Mouse (Mus musculus): ENCODE data around the gene Mcoln2. TPM values are rescaled to one million over a fixed set of nuclear protein-coding genes. Genes with fewer than 3 reads are reported as not detected.

The Mcoln2 gene
- polyA plus RNA-seq, 1 experiment from 2014 or later = 2.5 TPM

GRCm38 (mm10) chr3:146192507-146192906 lies 42.9 kb downstream of the Mcoln2 start:
- no peak overlapping the region for H3K4me3 ChIP-seq (replicated peaks; ENCODE audit: low read length)
- no peak overlapping the region for H3K9ac ChIP-seq (ENCODE audit: low read length)
- no peak for ATAC-seq (ENCODE audit: insufficient read depth, low FRiP score)
- no peak overlapping the region for H3K27ac ChIP-seq (ENCODE audit: low read length)
- H3K4me2 ChIP-seq (ENCODE audit: low read depth, low read length) = no peak overlapping the region
- H3K4me1 ChIP-seq (ENCODE audit: control insufficient read depth, insufficient read depth, low read length) = no peaks in the 10 kb centered on the region
- WGBS = 85% methylated on average over 1 of the region's 1 CpGs
- no peaks in the 10 kb centered on the region for H3K27me3 ChIP-seq (ENCODE audit: control insufficient read depth, insufficient read depth, low read length)
- H3K36me3 ChIP-seq (ENCODE audit: control insufficient read depth, insufficient read depth, low read length) = no peaks in the 10 kb centered on the region
- no peaks in the 10 kb centered on the region for H3K9me3 ChIP-seq (replicated peaks; ENCODE audit: control insufficient read depth, low read length)

GRCm38 (mm10) chr3:146195153-146195552 lies 45.5 kb downstream of the Mcoln2 start:
- Histone ChIP-seq H3K9ac (ENCODE audit: low read length) (no peak overlapping the region), H3K27ac (ENCODE audit: low read length) (no peak overlapping the region), H3K36me3 (ENCODE audit: control insufficient read depth, insufficient read depth, low read length) (no peaks in the 10 kb centered on the region), H3K4me2 (ENCODE audit: low read depth, low read length) (no peak overlapping the region), H3K9me3 (replicated peaks; ENCODE audit: control insufficient read depth, low read length) (no peaks in the 10 kb centered on the region), H3K4me3 (replicated peaks; ENCODE audit: low read length) (no peak overlapping the region), H3K4me1 (ENCODE audit: control insufficient read depth, insufficient read depth, low read length) (no peaks in the 10 kb centered on the region), H3K27me3 (ENCODE audit: control insufficient read depth, insufficient read depth, low read length) (no peaks in the 10 kb centered on the region)
- ATAC-seq (ENCODE audit: insufficient read depth, low FRiP score) = no peak
- WGBS = 79% methylated on average over 5 of the region's 5 CpGs

GRCm38 (mm10) chr3:146196301-146196700 lies 46.7 kb downstream of the Mcoln2 start:
- WGBS = 49% methylated on average over 6 of the region's 6 CpGs
- Histone ChIP-seq H3K27ac (ENCODE audit: low read length) (no peak overlapping the region), H3K36me3 (ENCODE audit: control insufficient read depth, insufficient read depth, low read length) (no peaks in the 10 kb centered on the region), H3K27me3 (ENCODE audit: control insufficient read depth, insufficient read depth, low read length) (no peaks in the 10 kb centered on the region), H3K9ac (ENCODE audit: low read length) (no peak overlapping the region), H3K4me1 (ENCODE audit: control insufficient read depth, insufficient read depth, low read length) (no peaks in the 10 kb centered on the region), H3K4me2 (ENCODE audit: low read depth, low read length) (no peak overlapping the region), H3K4me3 (replicated peaks; ENCODE audit: low read length) (no peak overlapping the region), H3K9me3 (replicated peaks; ENCODE audit: control insufficient read depth, low read length) (no peaks in the 10 kb centered on the region)
- no peak for ATAC-seq (ENCODE audit: insufficient read depth, low FRiP score)

GRCm38 (mm10) chr3:146196780-146197743 lies 47.4 kb downstream of the Mcoln2 start:
- Histone ChIP-seq H3K36me3 (ENCODE audit: control insufficient read depth, insufficient read depth, low read length) (no peaks in the 10 kb centered on the region), H3K9me3 (replicated peaks; ENCODE audit: control insufficient read depth, low read length) (no peaks in the 10 kb centered on the region), H3K4me3 (replicated peaks; ENCODE audit: low read length) (no peak overlapping the region), H3K9ac (ENCODE audit: low read length) (no peak overlapping the region), H3K4me1 (ENCODE audit: control insufficient read depth, insufficient read depth, low read length) (no peaks in the 10 kb centered on the region), H3K4me2 (ENCODE audit: low read depth, low read length) (no peak overlapping the region), H3K27me3 (ENCODE audit: control insufficient read depth, insufficient read depth, low read length) (no peaks in the 10 kb centered on the region), H3K27ac (ENCODE audit: low read length) (no peak overlapping the region)
- no peak for ATAC-seq (ENCODE audit: insufficient read depth, low FRiP score)
- 68% methylated on average over 17 of the region's 17 CpGs for WGBS

- no peak overlapping the region for H3K27ac ChIP-seq (ENCODE audit: low read length)
Measured at GRCm38 (mm10) chr3:146197785-146198184, 48.2 kb downstream of the Mcoln2 start.

GRCm38 (mm10) chr3:146198803-146199481 lies 49.3 kb downstream of the Mcoln2 start:
- Histone ChIP-seq H3K36me3 (ENCODE audit: control insufficient read depth, insufficient read depth, low read length) (no peaks in the 10 kb centered on the region), H3K4me1 (ENCODE audit: control insufficient read depth, insufficient read depth, low read length) (no peaks in the 10 kb centered on the region), H3K4me3 (replicated peaks; ENCODE audit: low read length) (no peak overlapping the region), H3K4me2 (ENCODE audit: low read depth, low read length) (no peak overlapping the region), H3K27me3 (ENCODE audit: control insufficient read depth, insufficient read depth, low read length) (no peaks in the 10 kb centered on the region), H3K27ac (ENCODE audit: low read length) (no peak overlapping the region), H3K9me3 (replicated peaks; ENCODE audit: control insufficient read depth, low read length) (no peaks in the 10 kb centered on the region), H3K9ac (ENCODE audit: low read length) (no peak overlapping the region)
- no peak for ATAC-seq (ENCODE audit: insufficient read depth, low FRiP score)
- 54% methylated on average over 11 of the region's 11 CpGs for WGBS

More at GRCm38 (mm10) chr3:146197785-146198184, 48.2 kb downstream of the Mcoln2 start:
- 81% methylated on average over 12 of the region's 12 CpGs for WGBS
- Histone ChIP-seq H3K9ac (ENCODE audit: low read length) (no peak overlapping the region), H3K36me3 (ENCODE audit: control insufficient read depth, insufficient read depth, low read length) (no peaks in the 10 kb centered on the region), H3K4me2 (ENCODE audit: low read depth, low read length) (no peak overlapping the region), H3K4me3 (replicated peaks; ENCODE audit: low read length) (no peak overlapping the region), H3K27me3 (ENCODE audit: control insufficient read depth, insufficient read depth, low read length) (no peaks in the 10 kb centered on the region), H3K9me3 (replicated peaks; ENCODE audit: control insufficient read depth, low read length) (no peaks in the 10 kb centered on the region), H3K4me1 (ENCODE audit: control insufficient read depth, insufficient read depth, low read length) (no peaks in the 10 kb centered on the region)
- no peak for ATAC-seq (ENCODE audit: insufficient read depth, low FRiP score)

- H3K4me2 ChIP-seq (ENCODE audit: low read depth, low read length) = no peak overlapping the region
- H3K27me3 ChIP-seq (ENCODE audit: control insufficient read depth, insufficient read depth, low read length) = no peaks in the 10 kb centered on the region
- no peaks in the 10 kb centered on the region for H3K36me3 ChIP-seq (ENCODE audit: control insufficient read depth, insufficient read depth, low read length)
- no peak overlapping the region for H3K27ac ChIP-seq (ENCODE audit: low read length)
- no peaks in the 10 kb centered on the region for H3K4me1 ChIP-seq (ENCODE audit: control insufficient read depth, insufficient read depth, low read length)
- no peaks in the 10 kb centered on the region for H3K9me3 ChIP-seq (replicated peaks; ENCODE audit: control insufficient read depth, low read length)
- no peak overlapping the region for H3K4me3 ChIP-seq (replicated peaks; ENCODE audit: low read length)
- ATAC-seq (ENCODE audit: insufficient read depth, low FRiP score) = no peak
- no peak overlapping the region for H3K9ac ChIP-seq (ENCODE audit: low read length)
- 58% methylated on average over 3 of the region's 3 CpGs for WGBS
Measured at GRCm38 (mm10) chr3:146199486-146199885, 49.9 kb downstream of the Mcoln2 start.

GRCm38 (mm10) chr3:146204375-146204774 lies 54.7 kb downstream of the Mcoln2 start:
- WGBS = 26% methylated on average over 2 of the region's 2 CpGs
- H3K9ac ChIP-seq (ENCODE audit: low read length) = no peak overlapping the region

GRCm38 (mm10) chr3:146205305-146205704 lies 55.7 kb downstream of the Mcoln2 start:
- Histone ChIP-seq H3K9me3 (replicated peaks; ENCODE audit: control insufficient read depth, low read length) (no peaks in the 10 kb centered on the region), H3K4me3 (replicated peaks; ENCODE audit: low read length) (no peak overlapping the region), H3K36me3 (ENCODE audit: control insufficient read depth, insufficient read depth, low read length) (no peaks in the 10 kb centered on the region), H3K27me3 (ENCODE audit: control insufficient read depth, insufficient read depth, low read length) (no peaks in the 10 kb centered on the region), H3K27ac (ENCODE audit: low read length) (no peak overlapping the region), H3K4me2 (ENCODE audit: low read depth, low read length) (no peak overlapping the region), H3K4me1 (ENCODE audit: control insufficient read depth, insufficient read depth, low read length) (no peaks in the 10 kb centered on the region), H3K9ac (ENCODE audit: low read length) (no peak overlapping the region)
- 35% methylated on average over 11 of the region's 11 CpGs for WGBS
- ATAC-seq (ENCODE audit: insufficient read depth, low FRiP score) = no peak

More at GRCm38 (mm10) chr3:146204375-146204774, 54.7 kb downstream of the Mcoln2 start:
- ATAC-seq (ENCODE audit: insufficient read depth, low FRiP score) = no peak
- Histone ChIP-seq H3K4me3 (replicated peaks; ENCODE audit: low read length) (no peak overlapping the region), H3K4me1 (ENCODE audit: control insufficient read depth, insufficient read depth, low read length) (no peaks in the 10 kb centered on the region), H3K4me2 (ENCODE audit: low read depth, low read length) (no peak overlapping the region), H3K27me3 (ENCODE audit: control insufficient read depth, insufficient read depth, low read length) (no peaks in the 10 kb centered on the region), H3K9me3 (replicated peaks; ENCODE audit: control insufficient read depth, low read length) (no peaks in the 10 kb centered on the region), H3K36me3 (ENCODE audit: control insufficient read depth, insufficient read depth, low read length) (no peaks in the 10 kb centered on the region), H3K27ac (ENCODE audit: low read length) (no peak overlapping the region)
